Mouse (Mus musculus) left cerebral cortex, postnatal 4 days (tissue): ENCODE measurements around the gene Dclk2. TPM values are rescaled to one million over a fixed set of nuclear protein-coding genes. Genes with fewer than 3 reads are reported as not detected.

Experiments used
- DNase-seq: peaks from one replicate; pipeline ENCODE4 v3.0.0-alpha.2; 2022
- intact Hi-C: fragments of 180-260 bp; cut with DNase I; formaldehyde crosslinking; loops from one replicate; pipeline ENCODE4 v1.15.1; 2025
- total RNA-seq, 2 experiments: library from RNA; stranded (reverse); gene quantifications; 2 replicates each; pipeline ENCODE4 v1.2.3; 2021

The Dclk2 gene
- total RNA-seq, 2 experiments from 2014 or later: 159 to 160 TPM

GRCm38 (mm10) chr3:86806834-86807233, 113.8 kb downstream of the Dclk2 start:
- intact Hi-C loops: no loop called here
- DNase-seq: no peak

DNA sequence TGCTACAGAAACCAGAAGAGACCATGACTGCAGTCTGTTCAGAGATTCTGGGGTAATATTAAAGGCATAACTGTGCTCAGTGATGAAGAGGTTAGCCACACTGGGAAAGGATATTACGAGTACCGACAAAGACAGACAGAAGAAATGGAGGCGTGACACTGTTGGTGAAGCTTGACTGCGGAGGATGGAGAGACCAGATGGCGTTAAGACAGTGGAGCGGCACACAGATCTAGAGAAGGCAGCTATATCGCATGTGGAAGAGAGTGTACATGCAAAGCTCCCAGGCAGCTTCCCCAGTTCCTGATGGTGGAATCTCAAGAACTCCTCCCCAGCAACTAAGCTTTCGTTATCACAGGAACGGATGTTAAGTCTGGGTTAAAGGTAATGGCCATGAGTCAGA, 116.4 kb downstream of the Dclk2 start:
- intact Hi-C loops: no loop called here
- DNase-seq: no peak

- DNase-seq: no peak
- intact Hi-C loops: no loop called here
Observed at GRCm38 (mm10) chr3:86802825-86803224, 117.8 kb downstream of the Dclk2 start.

GRCm38 (mm10) chr3:86800841-86801240, 119.8 kb downstream of the Dclk2 start:
- intact Hi-C loops: no loop called here
- no peak for DNase-seq

DNA sequence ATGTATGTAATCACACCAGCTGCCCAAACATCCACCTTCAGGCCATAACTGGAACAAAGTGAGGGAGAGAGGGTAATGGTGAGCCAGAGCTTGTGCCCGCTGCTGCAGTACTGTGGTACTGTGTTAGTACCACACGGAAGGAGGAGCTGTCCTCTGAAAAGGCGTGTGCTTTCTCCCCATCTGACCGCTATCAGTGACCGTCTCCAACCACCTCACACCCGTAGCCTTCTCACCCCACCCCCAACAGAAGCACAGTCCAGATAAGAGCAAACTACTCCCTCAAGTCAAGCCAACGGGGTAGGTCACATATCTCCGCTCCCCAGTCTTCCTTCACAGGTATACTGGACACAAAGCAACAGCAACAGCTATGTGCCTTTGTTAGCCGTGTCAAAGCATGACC, 121.6 kb downstream of the Dclk2 start:
- no peak for DNase-seq
- intact Hi-C loops: no loop called here

GRCm38 (mm10) chr3:86797871-86798460, 122.7 kb downstream of the Dclk2 start:
- intact Hi-C loops: no loop called here
- no peak for DNase-seq

GRCm38 (mm10) chr3:86796716-86797115, 123.9 kb downstream of the Dclk2 start:
- DNase-seq: no peak
- intact Hi-C loops: no loop called here

DNA sequence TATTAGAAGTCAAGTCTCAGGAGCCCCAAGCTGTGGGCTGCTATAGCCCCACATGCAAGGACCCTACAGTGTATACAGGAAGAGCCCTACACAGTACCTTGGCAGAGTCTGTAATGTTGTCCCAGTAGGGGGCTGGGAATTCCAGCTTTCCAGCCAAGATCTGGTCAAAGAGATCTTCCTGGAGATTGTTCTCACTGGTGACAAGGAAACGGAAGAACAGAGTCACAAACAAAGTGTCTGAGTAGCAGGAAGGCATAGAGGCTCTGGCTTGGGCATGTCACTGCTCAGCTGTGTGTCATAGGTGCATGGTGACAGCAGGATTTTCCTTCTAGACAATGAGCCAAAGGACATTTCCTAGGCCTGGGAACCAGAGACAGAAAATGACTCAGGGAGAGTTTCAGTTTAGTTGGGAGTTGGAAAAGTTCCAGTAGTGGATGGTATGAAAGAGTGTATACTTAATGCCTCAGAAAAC, 126.9 kb downstream of the Dclk2 start:
- DNase-seq: peak; percentile 43
- intact Hi-C loops: no loop called here

- intact Hi-C loops: no loop called here
- peak; percentile 38 for DNase-seq
Observed at GRCm38 (mm10) chr3:86793264-86793663, 127.4 kb downstream of the Dclk2 start.

GRCm38 (mm10) chr3:86789752-86790151, 130.9 kb downstream of the Dclk2 start:
- intact Hi-C loops: loop anchor here (5.0 kb wide), 1 partner anchor 188 kb away; no protein-coding TSS in a partner anchor
- peak; percentile 44 for DNase-seq

GRCm38 (mm10) chr3:86788711-86789110, 131.9 kb downstream of the Dclk2 start:
- DNase-seq: peak; percentile 76
- intact Hi-C loops: loop anchor here (5.0 kb wide), 1 partner anchor 189 kb away; no protein-coding TSS in a partner anchor

- intact Hi-C loops: loop anchor here (5.0 kb wide), 1 partner anchor 190 kb away; no protein-coding TSS in a partner anchor
- DNase-seq: no peak
Observed at GRCm38 (mm10) chr3:86787423-86788123, 133.1 kb downstream of the Dclk2 start.

DNA sequence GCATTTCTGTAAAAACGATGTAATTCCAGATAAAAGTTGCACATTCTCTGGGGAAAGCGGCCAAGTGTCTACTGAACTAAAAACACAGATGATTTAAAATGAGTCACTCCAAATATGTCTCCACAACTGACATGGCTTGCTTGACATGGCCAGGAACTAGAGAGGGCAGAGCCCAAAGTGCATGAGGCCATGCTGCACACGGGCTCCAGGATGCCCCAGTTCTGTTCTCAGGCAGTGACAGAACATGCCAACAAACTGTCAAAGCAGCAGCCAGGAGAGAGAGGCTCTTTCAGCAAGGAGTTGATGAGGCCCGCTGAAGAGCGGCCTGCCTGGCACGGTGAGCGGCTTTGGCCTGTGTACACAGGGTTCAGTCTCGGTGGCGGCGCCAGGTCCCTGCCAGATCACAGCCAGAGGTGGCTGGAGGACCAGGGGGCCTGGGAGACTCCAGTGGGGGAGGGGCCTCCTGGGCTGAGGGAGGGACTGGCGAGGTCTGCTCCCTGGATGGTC, 133.8 kb downstream of the Dclk2 start:
- DNase-seq: peak; percentile 95
- intact Hi-C loops: loop anchor here (5.0 kb wide), 1 partner anchor 190 kb away; no protein-coding TSS in a partner anchor

DNA sequence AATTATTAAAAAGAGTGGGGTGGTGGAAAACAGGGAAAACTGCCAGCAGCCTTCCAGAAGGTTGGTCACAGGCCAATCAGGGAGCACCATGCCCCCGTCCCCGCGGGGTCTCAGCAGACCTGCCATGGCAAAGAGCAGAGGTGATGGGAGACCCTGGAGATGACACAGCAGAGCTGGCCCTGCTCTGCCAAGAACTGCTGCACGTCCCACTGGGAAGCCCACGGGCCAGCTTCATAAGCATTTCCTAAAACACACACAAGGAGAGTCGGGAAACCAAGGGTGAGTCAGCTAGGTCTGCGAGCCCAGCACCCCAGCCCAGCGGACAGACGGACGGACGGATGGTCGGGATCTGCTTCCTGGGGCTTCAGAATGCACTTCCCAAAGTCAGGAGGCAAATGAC, 134.4 kb downstream of the Dclk2 start:
- peak; percentile 63 for DNase-seq
- intact Hi-C loops: loop anchor here (5.0 kb wide), 1 partner anchor 191 kb away; no protein-coding TSS in a partner anchor

DNA sequence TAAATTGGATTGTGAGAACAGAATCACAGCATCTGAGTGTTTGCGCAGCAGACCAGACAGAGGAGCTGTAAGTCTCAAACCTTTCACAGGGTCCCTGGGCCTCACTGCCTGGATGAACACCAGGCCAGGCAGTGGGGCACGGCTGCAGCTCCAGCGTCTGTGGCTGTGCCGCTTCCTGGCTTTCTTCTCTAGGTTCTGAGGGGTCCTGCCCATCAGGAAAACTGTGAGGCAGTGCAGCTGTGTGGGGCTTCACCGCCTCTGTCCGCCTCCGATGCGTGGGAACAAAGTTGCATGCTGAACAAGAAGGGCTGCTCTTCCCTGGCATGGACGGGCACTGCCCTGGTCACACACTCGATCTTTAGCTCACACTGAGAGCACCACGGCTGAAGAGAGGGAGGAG, 135.7 kb downstream of the Dclk2 start:
- DNase-seq: no peak
- intact Hi-C loops: loop anchor here (5.0 kb wide), 1 partner anchor 192 kb away; no protein-coding TSS in a partner anchor

DNA sequence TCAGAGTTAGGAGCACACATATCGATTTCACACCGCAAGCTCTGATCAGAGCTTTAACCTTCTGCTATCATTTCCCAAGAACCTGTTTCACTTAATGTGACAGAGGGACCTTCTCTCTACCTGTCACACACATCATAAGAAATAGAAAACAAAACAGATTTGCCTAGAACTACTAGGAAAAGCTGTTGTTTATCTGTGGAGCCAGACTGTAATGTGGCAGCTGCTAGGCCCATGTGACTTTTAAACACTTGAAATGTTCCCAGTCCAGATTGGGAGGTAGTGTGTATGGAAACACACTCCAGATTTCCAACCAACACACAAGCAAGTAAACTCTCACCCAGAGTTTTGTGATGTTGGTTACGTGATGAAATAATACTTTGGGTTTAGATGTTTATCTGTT, 136.6 kb downstream of the Dclk2 start:
- intact Hi-C loops: no loop called here
- DNase-seq: no peak

DNA sequence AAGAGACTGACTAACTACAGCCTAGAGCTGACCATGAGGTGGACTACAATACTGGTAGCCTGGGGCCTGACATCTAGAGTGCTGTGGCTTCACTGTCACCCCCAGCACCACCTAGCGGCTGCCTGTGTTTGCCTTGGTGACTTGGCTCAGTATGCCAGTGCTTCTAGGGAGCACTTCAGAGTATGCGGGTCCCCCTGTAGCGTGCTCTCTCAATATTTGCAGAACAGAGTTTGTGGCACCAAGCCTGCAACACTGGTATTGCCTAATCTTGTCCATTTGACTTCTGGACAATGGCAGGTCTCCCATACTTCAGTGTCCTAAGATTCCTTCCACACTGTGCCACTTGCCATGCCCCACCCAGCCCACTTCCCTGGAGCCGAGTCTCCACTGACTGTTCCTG, 140.9 kb downstream of the Dclk2 start:
- intact Hi-C loops: no loop called here
- DNase-seq: peak; percentile 58

DNA sequence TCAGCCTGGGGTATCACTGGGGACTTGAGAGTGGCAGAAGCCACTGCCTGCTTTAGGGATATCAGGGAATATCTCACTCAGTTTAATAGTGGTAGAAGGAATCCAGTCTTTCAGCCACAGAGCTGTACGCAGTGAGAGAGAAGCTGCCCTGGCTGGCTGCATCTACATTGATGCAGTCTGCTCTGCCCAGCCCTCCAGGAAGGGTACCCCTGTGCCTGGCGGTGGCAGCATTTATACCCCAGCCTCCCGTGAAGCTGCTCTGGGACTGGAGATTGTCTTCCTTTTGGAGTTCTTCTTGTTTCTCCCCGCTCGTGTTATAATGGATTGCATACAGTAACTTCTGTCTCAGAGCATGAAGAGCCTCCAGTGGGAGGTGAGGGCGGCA, 145.2 kb downstream of the Dclk2 start:
- no peak for DNase-seq
- intact Hi-C loops: no loop called here

DNA sequence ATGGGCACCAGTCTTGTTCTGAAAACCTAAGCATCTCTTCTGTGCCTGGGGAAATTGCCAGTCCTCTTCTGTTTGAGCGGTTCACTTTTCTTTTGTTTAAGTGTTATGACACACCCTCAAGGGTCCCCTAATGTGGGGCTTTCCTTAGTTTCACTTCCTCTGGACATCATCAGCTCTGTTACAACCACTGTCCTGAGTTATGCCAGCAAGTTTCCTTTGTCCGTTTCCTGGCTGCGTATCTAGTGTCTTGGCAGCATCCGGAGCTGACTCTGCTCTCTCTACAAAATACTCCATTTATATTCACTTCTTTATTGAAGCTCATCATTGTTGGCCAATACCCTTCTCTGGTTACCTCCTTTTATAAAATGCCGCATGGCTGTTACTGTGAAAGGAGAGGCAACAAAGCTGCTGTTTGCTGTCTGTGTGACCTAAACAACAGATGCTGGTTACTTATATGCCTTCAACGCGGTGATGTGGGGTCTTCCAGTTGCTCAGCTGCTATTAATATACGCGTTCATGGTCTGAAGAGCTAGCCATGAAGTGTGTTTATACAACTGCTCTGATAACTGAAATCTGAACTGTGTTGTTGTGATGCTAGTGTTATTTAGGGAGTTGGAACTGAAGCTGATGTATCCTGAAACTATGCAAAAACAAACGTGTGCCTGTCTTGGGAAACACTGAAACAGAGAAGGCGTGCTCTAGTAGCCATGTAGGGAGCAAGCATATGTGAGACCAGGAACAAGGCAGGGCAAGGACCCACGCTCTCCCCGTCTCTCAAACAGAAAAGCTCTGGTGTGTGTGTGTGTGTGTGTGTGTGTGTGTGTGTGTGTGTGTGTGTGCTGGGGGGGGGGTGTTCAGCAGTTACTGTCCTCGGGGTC, 145.8 kb downstream of the Dclk2 start:
- intact Hi-C loops: no loop called here
- no peak for DNase-seq

DNA sequence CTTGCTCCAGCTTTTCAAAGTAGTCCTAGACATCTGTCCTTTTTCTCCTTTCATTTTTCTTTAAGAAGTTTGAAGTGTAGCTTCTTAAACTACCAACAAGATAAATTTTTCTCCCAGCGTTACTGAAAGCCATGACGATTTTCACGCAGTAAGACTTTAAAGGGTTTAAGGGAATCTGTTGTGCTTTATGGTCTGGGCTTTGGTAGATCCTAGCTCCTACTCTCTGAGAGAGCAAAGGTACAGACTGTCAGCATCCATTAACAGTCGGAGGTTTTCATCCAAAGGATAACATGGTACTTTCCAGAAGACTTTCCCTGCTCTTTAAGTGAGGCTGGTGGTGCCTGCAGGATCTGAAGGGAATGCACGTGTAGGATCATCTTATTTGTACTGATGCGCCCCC, 151.7 kb downstream of the Dclk2 start:
- no peak for DNase-seq
- intact Hi-C loops: loop anchor here (10.0 kb wide), 1 partner anchor 444 kb away; no protein-coding TSS in a partner anchor

DNA sequence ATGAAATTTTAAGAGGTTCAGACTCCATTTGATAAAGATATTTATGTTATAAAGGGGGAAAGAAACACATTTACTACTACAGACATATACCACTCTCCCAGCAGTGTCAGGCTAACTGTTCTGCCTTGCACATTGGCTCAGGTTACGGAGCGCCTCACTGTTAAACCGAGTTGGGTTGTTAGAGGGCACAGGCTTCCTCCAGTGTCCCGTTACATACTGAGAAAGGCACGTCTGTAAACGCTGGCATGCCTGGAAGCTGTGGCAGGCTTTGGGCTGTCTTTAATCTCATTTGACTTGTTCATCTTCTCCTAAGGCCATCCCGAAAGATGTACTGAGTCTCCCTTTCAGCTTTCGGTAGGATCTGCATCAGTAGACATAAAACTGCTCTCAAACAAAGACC, 152.1 kb downstream of the Dclk2 start:
- intact Hi-C loops: loop anchor here (10.0 kb wide), 1 partner anchor 444 kb away; no protein-coding TSS in a partner anchor
- no peak for DNase-seq
